Mouse (Mus musculus) c-Kit-negative CD71-positive TER-119-positive erythroid progenitor cells, embryonic 14.5 days (primary cell): ENCODE results near the gene Nxpe3.
A peak's percentile ranks its signal among the peaks of the same experiment; 100 is the strongest.

ENCODE experiments used
- DNase-seq: peaks from one replicate; pipeline ENCODE4 v3.0.0-alpha.2; 2013; ENCODE audit warnings: low read depth, low spot score

Nxpe3 gene

DNA sequence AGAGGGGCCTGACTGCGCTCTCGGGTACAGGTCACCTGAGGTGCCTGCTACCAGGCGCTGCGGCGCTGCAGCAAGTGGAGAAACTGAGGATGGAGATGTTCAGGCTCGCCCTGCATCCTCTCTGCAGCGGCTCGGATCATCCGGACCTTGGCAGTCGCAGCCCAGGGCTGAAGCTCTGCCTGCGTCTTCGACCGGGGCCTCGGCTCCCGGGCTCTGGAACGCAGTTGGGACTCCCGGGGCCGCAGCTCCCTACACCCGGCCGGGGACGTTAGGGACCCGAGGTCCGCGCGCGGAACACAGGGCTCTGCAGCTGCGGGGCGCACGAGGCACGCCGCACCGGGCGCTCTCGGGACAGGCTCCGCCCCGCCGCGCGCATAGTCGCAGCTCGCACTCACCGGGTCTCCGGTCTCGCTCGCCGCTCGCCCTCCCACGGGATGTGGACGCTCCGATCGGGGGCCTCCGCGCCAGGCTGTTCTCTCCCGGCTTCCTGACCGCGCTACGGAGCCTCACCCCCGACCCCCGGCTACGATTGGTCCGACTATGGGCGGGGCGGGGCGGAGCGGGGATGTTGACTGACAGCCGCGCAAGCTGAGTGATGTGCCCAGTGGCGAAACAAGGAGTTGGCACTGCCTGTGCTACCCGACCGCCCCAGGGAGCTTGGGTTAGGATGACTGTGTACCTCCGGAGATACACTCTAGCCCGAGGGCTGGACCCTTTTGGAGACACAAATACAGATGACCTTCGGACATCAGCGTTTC, at the start of gene Nxpe3:
Gene Nxpe3, minus strand, starts transcription at position 393 of the 758 bp plus-strand sequence.
- DNase-seq: peak; percentile 60

DNA sequence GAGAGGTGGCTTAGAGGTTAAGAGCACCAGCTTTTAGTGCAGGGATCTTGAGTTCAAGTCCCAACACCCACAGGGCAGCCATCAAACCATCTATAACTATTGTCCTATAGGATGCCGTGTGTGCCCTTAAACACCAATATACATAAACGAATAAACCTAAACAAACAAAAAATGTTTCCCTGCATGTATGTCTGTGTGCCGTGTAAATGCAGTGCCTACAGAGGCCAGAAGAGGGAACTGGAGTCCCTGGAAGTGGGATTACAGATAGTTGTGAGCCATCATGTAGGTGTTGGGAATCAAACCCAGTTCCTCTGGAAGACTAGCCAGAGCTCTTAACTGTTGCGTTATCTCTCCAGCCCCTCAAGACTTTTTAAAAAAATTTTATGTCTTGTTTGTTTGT, 45.7 kb upstream of the Nxpe3 start:
- DNase-seq: no peak

DNA sequence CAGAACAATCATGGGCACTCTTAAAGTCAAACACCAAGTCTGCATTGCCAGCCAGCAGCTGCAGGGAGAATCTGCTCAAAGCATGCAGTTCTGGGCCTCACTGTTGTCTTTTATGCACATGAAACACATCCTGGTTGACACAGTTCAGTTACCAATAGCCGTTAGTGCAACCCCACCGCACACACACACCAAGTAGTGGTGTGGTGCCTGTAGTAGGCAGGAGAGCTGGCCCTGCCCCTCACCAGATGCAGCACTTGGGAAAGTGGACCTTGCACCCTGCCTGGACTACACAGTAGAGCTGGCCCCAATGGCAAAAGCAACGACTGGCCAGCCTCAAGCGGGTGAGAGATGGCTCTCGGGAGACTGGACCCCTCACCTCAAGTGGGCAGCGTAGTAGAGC, 44.6 kb upstream of the Nxpe3 start:
- DNase-seq: no peak

DNA sequence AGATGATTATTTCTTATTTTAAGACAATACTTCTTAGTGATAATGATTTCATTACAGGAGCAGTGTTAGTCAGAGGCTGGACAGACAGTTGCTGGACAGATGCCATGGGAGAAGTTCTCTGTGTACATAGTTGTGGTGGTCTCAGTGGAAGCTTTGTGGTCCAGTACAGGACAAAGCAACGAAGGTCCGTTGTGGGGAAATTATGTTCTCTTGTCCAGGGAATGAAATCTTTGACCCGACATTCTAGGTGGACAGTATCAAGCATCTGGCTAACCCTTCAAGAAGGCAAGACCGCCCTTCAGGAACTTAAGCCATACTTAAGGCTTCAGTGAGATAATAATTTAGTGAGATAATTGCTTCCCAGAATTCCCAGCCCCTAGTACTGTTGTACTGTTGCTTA, 43.7 kb upstream of the Nxpe3 start:
- no peak for DNase-seq

DNA sequence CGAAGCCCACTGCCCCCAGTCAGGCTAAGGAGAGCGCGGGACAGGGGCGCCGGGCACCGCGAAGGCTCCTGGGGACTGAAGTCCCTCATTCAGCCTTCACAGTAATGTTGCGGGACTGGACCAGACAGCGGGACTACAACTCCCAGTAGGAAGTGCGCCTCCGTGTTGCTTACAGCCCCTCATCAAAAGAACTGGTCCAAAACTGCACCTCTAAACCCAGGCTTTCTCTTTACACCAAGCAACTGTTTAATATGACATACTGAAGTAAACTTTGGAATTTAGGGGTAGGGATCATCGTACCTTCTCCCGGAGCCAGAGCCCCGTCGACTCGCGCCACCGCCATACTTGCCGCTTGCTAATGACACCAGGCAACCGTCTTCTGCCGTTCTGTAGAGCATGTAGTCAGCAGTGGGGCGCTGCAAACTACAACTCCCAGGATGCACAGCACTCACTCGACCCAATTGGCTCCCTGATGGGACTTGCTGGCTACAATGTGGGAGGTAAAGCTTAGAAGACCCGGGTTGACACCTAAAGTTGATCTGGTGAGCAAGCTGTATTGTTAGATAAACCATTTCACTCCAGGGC, 39.5 kb upstream of the Nxpe3 start, which contains the start of gene Cep97:
Gene Cep97, minus strand, starts transcription at position 403 of the 585 bp plus-strand sequence.
- DNase-seq: peak; percentile 86

DNA sequence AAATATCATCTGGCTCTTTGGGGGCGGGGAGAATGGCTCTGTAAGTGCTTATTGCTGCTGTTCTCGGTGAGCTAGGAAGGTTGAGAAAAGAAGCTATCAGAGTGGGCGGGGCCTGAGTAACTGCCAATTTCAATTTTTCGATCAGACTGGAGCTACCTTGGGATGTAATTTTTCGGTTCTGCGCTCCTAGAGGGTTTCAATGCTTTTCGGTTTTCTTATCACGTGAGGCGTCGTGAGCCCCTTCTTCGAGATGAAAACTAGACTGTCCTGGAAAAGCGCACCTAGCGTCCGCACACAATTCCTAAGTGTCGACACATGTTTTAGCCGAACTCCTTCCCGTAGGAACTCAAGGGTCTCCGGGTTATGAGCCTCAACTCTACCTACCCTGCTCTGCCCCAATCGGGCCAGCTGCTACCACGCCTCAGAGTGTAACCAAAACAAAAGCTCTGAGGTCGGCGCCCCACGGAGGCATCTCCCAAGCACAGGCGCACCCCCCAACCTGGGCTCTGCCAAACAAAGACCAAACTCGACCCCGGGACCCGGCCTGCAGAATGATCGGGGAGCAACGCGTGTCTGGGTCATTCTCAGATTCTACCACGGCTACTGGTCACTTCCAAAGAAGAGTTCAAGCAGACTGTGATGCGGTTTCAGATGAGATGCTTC, 38.7 kb upstream of the Nxpe3 start:
- DNase-seq: peak; percentile 41

DNA sequence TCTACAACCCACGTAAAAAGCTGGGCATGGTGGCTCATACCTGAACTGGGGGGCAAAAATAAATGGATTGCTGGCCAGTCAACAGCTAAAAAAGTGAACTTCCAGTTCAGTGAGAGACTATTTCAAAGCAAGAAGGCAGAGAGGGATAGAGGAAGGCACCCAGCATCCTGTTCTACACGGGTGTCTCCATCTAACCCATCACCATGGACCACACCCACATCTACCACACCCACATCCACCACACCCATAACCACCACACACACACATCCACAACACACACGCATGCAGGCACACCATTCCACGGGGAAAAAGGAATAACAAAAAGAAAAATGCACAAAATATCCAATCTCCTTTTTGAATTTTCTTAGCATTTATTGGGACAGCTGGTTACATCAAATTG, 28.9 kb upstream of the Nxpe3 start:
- DNase-seq: peak; percentile 17

DNA sequence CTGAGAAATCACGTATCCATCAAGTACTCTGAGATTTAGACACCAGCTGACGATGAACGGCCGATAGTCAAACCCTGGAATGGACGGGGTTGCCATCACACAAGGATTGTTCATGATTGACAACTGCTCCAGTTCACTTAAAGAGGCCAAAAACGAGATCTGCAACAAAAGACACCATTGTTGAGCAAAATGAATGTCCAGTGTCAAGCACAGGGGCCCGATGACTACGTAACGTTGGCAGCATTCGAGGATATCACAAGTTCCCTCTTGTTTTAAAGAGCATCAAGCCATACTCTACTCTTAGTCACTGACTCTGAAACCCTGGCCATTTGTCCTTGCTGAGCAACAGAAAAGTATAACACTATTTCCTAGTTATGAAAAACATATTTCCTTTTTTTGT, 27.0 kb upstream of the Nxpe3 start:
- no peak for DNase-seq

DNA sequence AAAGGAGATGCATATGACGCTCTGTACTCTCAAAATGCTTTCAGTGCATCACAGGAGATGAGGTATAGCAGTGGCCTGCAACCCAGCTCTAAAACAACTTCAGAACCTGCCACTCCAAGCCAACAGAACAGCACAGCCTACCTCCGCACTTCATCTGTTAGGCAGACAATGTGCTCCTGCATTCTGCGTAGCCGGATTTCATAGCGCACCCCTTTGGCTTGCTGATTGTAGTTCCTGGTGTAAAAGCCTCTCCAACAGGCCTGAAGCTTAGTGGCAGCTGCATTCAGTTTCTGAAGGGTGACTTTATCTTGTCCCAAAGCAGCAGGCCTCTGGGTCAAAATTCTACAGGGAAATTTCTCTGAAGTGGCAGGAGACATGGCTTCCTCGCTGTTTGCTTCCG, 19.6 kb upstream of the Nxpe3 start:
- no peak for DNase-seq

DNA sequence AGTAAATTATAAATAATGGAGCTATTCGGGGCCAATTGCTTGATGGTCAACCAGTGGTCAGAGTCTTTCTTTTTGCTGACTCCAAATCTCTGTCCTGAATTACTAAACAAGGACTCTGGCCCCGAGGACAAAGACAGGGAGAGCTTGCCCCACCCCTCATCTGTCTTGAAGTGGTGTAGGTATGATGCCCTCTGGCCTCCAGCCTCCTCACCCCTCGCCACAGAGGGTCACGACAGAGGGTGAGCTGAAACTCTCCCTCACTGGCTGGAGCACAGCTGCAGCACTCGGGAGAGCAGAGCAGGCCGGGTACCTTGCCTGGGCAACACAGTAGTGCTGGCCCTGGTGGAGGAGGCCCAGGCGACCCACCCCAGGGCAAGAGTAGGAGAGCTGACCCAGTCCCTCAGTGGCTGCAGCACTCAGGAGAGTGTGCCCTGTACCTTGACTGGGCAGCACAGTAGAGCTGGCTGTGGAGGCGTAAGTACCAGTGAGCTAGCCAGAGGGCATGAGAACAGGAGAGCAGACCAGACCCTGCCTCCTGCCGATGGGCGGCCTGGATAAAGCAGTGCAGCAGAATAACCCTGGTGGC, 15.2 kb upstream of the Nxpe3 start:
- DNase-seq: no peak

DNA sequence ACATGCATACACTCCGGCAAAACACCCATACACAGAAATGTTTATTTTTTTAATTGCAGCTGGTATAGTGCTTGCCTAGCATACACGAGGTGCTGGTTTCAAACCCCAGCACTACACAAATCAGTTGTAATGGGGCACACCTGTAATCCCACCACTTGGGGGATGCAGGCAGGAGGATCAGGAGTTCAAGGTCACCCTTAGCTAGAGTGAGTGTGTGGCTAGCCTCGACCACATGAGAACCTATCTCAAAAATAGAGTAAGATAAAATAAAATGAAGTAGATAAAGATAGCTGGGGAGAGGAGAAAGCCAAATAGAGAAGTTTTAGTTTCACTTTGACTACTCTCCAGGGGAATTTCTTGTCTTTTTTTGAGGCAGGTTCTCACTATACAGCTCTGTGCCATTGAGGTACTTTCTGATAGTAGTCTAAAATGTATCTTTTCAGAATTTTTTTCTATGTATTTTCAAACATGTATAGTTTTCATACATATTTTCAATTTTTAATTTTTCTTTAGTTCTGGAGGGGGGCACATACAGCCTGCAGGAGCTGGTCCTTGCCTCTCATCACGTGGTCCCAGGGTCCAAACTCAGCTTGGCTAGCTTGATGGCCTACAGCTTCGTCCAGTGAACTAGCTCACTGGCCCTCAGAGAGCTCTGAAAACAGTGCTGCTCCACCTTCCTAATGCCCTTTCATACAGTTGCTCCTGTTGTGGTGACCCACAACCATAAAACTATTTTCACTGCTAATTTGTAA, 12.0 kb upstream of the Nxpe3 start:
- no peak for DNase-seq

DNA sequence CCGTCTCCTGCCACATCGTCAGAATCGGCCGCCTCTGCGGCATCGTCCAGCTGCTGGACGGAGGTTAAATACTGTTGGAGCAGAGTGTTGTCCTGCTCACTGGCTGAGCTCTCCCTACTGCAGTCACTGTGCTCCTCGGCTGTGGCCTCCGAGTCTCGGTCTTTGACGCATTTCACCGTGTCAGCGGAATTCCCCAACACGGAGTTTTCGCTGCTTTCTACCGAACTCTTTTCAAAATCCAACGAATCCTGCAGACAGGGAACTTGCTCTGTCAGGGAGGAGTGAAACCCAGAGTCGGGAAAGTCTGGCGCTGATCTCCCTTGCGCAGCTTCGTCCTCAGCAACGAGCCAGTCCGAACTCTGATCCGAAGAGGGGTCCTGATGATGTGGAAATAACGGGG, 10.3 kb upstream of the Nxpe3 start:
- no peak for DNase-seq

DNA sequence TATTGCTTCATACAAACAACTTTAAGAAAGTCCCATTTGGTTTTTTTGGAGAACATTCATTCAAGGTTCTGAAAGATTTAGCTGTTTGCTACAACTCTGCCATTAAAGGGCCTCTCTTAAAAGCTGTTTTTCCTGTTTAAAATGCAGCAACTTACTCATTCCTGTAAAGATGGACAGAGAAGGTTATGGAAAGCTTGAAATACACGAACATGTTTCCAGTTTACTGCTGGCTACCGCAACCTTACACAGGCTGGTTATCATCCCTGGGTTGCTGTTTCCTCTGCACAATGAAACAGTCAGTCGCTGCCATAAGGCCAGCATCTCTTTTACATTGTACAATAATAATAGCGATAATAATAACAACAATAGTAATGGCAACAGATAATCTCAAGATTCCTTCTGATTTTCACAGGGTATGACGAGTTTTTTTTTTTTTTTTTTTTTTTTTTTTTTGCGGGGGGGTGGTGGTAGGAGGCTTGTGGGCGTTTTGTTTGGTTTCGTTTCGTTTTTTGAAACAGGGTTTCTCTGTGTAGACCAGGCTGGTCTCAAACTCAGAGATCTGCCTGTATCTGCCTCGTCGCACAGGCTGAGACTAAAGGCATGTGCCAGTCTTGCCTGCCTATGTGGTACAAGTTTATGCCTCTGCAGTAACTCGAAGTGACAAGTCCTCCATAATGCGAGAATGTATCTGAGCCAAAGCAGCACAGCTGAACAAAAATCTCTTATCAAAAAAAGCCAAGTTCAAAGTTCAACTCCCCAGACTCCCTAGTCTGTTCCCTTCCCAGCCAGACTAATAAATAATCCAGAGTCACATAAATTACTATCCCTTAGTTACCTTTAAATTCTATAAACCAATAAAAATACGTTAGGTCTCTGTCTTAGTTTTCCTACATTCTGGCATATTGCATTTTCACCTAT, 7.0 kb upstream of the Nxpe3 start:
- DNase-seq: no peak

DNA sequence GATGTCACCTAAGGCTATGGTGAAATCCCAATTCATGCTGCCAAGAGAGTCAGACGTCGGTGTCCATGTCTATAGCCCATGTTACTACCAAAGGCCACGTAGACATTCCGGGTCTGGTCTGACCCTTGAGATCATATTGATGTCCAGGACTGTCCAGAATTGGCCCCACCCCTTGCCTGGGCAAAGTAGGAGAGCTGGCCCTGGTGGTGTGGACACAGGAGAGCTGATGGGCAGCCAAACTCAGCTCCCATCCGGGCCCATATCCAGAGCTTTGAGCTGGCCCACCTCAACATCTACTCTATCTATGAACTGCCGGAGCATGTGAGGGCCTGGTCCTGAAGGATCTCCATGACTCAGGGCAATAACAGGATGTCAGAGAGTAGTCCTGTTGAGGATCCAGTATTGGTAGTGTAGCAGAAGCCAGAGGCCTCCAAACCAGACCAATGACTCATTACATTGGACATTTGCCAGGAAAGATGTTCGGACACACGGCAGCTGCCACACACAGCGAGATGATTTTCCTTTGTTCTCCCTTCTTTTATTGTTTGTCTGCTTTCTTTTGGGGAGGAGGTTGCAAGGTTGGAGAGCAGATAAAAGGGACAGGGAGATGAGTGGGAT, 3.4 kb upstream of the Nxpe3 start:
- DNase-seq: no peak

DNA sequence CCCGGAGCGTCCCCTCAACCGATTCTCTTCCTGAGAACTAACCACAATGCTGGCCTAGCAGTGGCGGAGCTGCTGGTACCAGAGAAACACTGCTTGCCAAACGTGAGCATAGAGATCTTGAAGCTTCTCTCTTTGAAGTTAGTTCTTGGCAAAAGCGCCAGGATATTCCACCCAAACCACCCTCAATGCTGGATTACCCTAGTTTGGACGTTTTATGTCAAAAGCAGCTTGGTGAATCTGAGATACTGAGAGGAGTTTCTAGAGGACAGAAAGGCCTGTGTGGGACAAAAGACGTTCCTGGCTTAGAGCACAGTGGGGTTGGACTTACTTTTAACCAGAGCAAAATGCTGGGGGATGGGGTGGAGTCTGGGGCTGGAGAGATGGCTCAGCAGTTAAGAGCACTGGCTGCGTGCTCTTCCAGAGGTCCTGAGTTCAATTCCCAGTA, 588 bp upstream of the Nxpe3 start:
- no peak for DNase-seq

DNA sequence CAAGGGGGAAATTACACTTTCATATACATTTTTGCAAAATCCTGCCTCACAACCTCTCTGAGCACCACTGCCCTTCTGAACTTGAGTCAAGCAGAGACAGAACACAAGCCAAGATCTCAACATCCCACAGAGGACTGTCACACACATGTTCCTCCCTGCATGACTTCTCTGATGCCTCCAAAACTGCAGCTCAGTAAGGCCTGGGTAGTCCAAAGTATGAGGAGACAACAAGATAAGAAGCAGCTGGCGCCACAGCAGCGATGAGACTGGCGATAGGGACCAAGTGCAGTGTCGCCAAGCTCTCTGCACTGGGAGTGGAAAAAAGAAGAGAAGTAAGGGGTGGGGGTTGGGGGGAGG, 571 bp downstream of the Nxpe3 start:
- DNase-seq: no peak

DNA sequence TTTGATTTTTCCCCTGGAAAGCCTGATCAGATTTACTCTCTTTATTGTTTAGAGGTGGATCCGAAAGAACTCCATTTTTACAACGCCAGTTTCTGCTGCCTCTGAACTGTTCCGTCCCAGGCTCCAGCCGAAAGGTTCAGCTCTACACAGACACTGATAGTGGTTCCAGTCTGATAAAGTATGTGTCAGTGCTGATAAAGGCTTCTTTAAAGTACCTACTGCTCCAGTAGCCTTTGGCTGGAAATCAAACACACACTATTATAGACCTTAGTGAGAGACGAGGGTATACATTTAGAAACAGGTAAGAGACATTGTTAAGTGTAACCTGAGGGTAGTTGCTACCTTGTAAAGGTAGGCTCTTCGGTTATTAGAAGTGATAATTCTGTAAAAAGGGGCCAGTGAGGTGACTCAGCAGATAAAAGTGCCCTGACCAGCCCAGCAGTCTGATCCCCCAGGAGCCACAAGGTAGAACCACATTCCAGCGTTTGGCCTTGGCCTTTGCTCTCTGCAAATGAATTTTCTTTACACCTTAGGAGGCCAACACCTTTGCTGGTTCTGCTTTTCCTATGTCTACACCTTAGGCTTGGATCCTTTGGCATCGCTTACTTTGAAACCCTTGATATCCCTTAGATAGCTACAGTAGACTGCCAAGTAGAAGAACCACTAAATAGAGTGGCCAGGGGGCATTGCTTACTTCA, 1.5 kb downstream of the Nxpe3 start:
- DNase-seq: no peak

DNA sequence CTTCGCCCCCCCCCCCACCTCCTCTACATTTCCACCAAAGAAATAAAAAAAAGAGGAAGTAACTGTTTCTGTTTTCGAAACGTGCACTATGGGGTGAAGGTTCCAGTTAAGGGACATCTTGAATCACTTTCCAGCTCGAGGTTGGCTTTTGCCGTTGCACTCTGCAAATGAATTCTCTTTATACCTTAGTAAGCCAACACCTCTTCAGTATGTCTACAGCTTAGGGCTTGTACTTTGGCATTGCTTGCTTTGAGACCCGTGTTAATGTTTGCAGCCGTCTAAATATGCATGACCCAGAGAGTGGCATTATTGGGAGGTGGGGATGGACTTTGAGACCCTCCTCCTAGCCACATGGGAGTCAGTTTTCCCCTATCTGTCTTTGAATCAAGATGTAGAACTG, 2.6 kb downstream of the Nxpe3 start:
- DNase-seq: no peak

DNA sequence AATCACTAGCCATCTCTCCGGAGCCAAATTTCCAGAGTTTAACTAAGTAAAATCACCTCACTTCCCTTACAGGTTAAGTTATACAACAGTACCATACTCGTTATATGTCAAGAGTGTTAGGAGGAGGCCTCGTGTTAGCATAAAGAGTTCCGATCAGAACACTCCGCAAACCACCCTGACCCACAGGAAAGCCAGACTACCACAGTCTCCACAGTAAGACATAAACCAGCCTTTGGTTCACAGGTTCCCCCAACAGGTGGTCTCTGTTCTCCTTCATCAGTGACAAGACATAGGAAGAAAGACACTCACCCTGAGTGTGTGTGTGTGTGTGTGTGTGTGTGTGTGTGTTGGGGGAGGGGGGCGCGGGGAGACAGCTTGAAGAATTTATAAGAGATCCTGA, 3.7 kb downstream of the Nxpe3 start:
- no peak for DNase-seq
